Mouse (Mus musculus) heart, embryonic 11.5 days (tissue): ENCODE data around the gene Cox5b. TPM values are rescaled to one million over a fixed set of nuclear protein-coding genes. Genes with fewer than 3 reads are reported as not detected.
A peak's percentile ranks its signal among the peaks of the same experiment; 100 is the strongest.

Experiments used
- ATAC-seq: fragments of 200-750 bp; cut with Nextera tagmentation; replicated peaks from 2 replicates; pipeline ENCODE4 v1.8.0; 2017; ENCODE audit warnings: moderate library complexity; ENCODE audit not compliant: insufficient number of reproducible peaks, low FRiP score, low TSS enrichment
- H3K27ac ChIP-seq: fragments of 300-500 bp; sonication (generic); 2 replicates; pipeline ENCODE4 v1.5.1; 2014; ENCODE audit warnings: mild to moderate bottlenecking, low read depth, low read length
- H3K27me3 ChIP-seq: fragments of 300-500 bp; sonication (generic); 2 replicates; pipeline ENCODE4 v1.6.1; 2014; ENCODE audit warnings: mild to moderate bottlenecking, low read length, mixed read lengths; ENCODE audit not compliant: control insufficient read depth, insufficient read depth
- H3K36me3 ChIP-seq: fragments of 300-500 bp; sonication (generic); 2 replicates; pipeline ENCODE4 v1.6.1; 2014; ENCODE audit warnings: mild to moderate bottlenecking, low read length, moderate library complexity, mixed read lengths; ENCODE audit not compliant: control insufficient read depth, insufficient read depth
- H3K4me1 ChIP-seq: fragments of 300-500 bp; sonication (generic); 2 replicates; pipeline ENCODE4 v1.6.1; 2014; ENCODE audit warnings: low read length; ENCODE audit not compliant: control insufficient read depth, insufficient read depth
- H3K4me2 ChIP-seq: fragments of 300-500 bp; sonication (generic); 2 replicates; pipeline ENCODE4 v1.6.1; 2014; ENCODE audit warnings: mild to moderate bottlenecking, moderate library complexity
- H3K4me3 ChIP-seq: fragments of 300-500 bp; sonication (generic); 2 replicates; pipeline ENCODE4 v1.5.1; 2014; ENCODE audit warnings: low read depth, low read length
- H3K9ac ChIP-seq: fragments of 300-500 bp; sonication (generic); 2 replicates; pipeline ENCODE4 v1.6.1; 2014; ENCODE audit warnings: mild to moderate bottlenecking, low read depth, low read length, moderate library complexity
- H3K9me3 ChIP-seq: fragments of 300-500 bp; sonication (generic); replicated peaks from 2 replicates; pipeline ENCODE4 v1.6.1; 2016; ENCODE audit warnings: low read length; ENCODE audit not compliant: control insufficient read depth
- WGBS: fragments of 180-500 bp; shearing (Covaris S2); extraction: QIAGEN DNeasy Blood & Tissue Kit; methylation state at CpG from one replicate; pipeline ENCODE4 v1.1.7; 2014; ENCODE audit not compliant: insufficient replicate concordance; 5-methylcytosine and 5-hydroxymethylcytosine counted together
- polyA plus RNA-seq: library from polyadenylated mRNA; unstranded; fragments of >200 nt; fragmentation: Nextera tagmentation; extraction: Ambion mirVana; gene quantifications from 2 replicates; pipeline ENCODE4 v1.2.1, GENCODE M21; 2014

Gene Cox5b
- polyA plus RNA-seq, 1 experiment from 2014 or later, result 1,189 TPM

GRCm38 (mm10) chr1:36707166-36707565, 15.9 kb downstream of the Cox5b start:
- Histone ChIP-seq H3K9me3 (no peaks in the 10 kb centered on the region), H3K4me3 (no peak overlapping the region), H3K36me3 (peaks cover 22% of the 10 kb centered on the region), H3K4me1 (peaks cover 11% of the 10 kb centered on the region), H3K27ac (no peak overlapping the region), H3K27me3 (no peaks in the 10 kb centered on the region), H3K9ac (no peak overlapping the region), H3K4me2 (no peak overlapping the region)
- ATAC-seq, result no peak
- 75% methylated on average over 2 of the region's 2 CpGs for WGBS

- ATAC-seq, result no peak
- 88% methylated on average over 3 of the region's 3 CpGs for WGBS
Observed at GRCm38 (mm10) chr1:36707797-36708196, 16.5 kb downstream of the Cox5b start.

GRCm38 (mm10) chr1:36708626-36709025, 17.4 kb downstream of the Cox5b start:
- WGBS, result 85% methylated on average over 1 of the region's 1 CpGs
- H3K27me3 ChIP-seq, result no peaks in the 10 kb centered on the region
- no peaks in the 10 kb centered on the region for H3K9me3 ChIP-seq
- no peak for ATAC-seq
- H3K9ac ChIP-seq, result peak overlapping the region; percentile 95
- peaks cover 14% of the 10 kb centered on the region for H3K36me3 ChIP-seq
- peak overlapping the region; percentile 93 for H3K4me2 ChIP-seq
- peak overlapping the region; percentile 95 for H3K4me3 ChIP-seq
- peaks cover 11% of the 10 kb centered on the region for H3K4me1 ChIP-seq
- H3K27ac ChIP-seq, result no peak overlapping the region

More at GRCm38 (mm10) chr1:36707797-36708196, 16.5 kb downstream of the Cox5b start:
- no peaks in the 10 kb centered on the region for H3K9me3 ChIP-seq
- H3K4me3 ChIP-seq, result no peak overlapping the region
- H3K36me3 ChIP-seq, result peaks cover 19% of the 10 kb centered on the region
- H3K4me2 ChIP-seq, result no peak overlapping the region
- H3K4me1 ChIP-seq, result peaks cover 11% of the 10 kb centered on the region
- no peak overlapping the region for H3K27ac ChIP-seq
- H3K27me3 ChIP-seq, result no peaks in the 10 kb centered on the region
- no peak overlapping the region for H3K9ac ChIP-seq

GRCm38 (mm10) chr1:36709055-36709853, 18.0 kb downstream of the Cox5b start:
- Histone ChIP-seq H3K27ac (peak overlapping the region; percentile 92), H3K9me3 (no peaks in the 10 kb centered on the region), H3K4me2 (peak overlapping the region; percentile 93), H3K36me3 (peaks cover 10% of the 10 kb centered on the region), H3K27me3 (no peaks in the 10 kb centered on the region), H3K4me1 (peaks cover 11% of the 10 kb centered on the region), H3K9ac (peak overlapping the region; percentile 95), H3K4me3 (peak overlapping the region; percentile 95)
- peak; percentile 57 for ATAC-seq
- WGBS, result 2% methylated on average over 33 of the region's 33 CpGs

GRCm38 (mm10) chr1:36709854-36710280, 18.6 kb downstream of the Cox5b start, which contains the start of gene 4933424G06Rik:
Gene 4933424G06Rik, plus strand, starts transcription at chr1:36710149.
- peaks cover 6% of the 10 kb centered on the region for H3K36me3 ChIP-seq
- H3K27me3 ChIP-seq, result no peaks in the 10 kb centered on the region
- H3K27ac ChIP-seq, result peak within 1 kb of the TSS; percentile 92
- peak within 1 kb of the TSS; percentile 93 for H3K4me2 ChIP-seq
- under 1% methylated on average over 29 of the region's 29 CpGs for WGBS
- H3K9ac ChIP-seq, result peak within 1 kb of the TSS; percentile 95
- H3K4me1 ChIP-seq, result peaks cover 11% of the 10 kb centered on the region
- no peaks in the 10 kb centered on the region for H3K9me3 ChIP-seq
- H3K4me3 ChIP-seq, result peak within 1 kb of the TSS; percentile 95
- peak; percentile 97 for ATAC-seq

- Histone ChIP-seq H3K4me1 (peaks cover 11% of the 10 kb centered on the region), H3K4me3 (no peak overlapping the region), H3K9me3 (no peaks in the 10 kb centered on the region), H3K36me3 (peaks cover 2% of the 10 kb centered on the region; the same call in 1 of the 2 replicates), H3K27ac (no peak overlapping the region), H3K27me3 (no peaks in the 10 kb centered on the region), H3K9ac (no peak overlapping the region), H3K4me2 (no peak overlapping the region)
- no peak for ATAC-seq
- 86% methylated on average over 2 of the region's 2 CpGs for WGBS
Observed at GRCm38 (mm10) chr1:36711104-36711503, 19.9 kb downstream of the Cox5b start.

- no peak for ATAC-seq
- Histone ChIP-seq H3K4me1 (no peaks in the 10 kb centered on the region), H3K9ac (no peak within 1 kb of the TSS), H3K36me3 (no peaks in the 10 kb centered on the region), H3K27ac (no peak within 1 kb of the TSS), H3K4me3 (no peak within 1 kb of the TSS), H3K4me2 (no peak within 1 kb of the TSS), H3K27me3 (no peaks in the 10 kb centered on the region), H3K9me3 (no peaks in the 10 kb centered on the region)
- WGBS, result 75% methylated on average over 5 of the region's 5 CpGs
Observed at GRCm38 (mm10) chr1:36714311-36714710, 23.1 kb downstream of the Cox5b start, which contains the start of gene Actr1b. Gene Actr1b, minus strand, starts transcription at chr1:36714422.

- H3K9ac ChIP-seq, result no peak overlapping the region
- H3K4me2 ChIP-seq, result no peak overlapping the region
- 78% methylated on average over 1 of the region's 1 CpGs for WGBS
- H3K27ac ChIP-seq, result no peak overlapping the region
- H3K4me1 ChIP-seq, result no peaks in the 10 kb centered on the region
- no peak for ATAC-seq
- no peak overlapping the region for H3K4me3 ChIP-seq
- H3K9me3 ChIP-seq, result no peaks in the 10 kb centered on the region
- no peaks in the 10 kb centered on the region for H3K36me3 ChIP-seq
- H3K27me3 ChIP-seq, result no peaks in the 10 kb centered on the region
Observed at GRCm38 (mm10) chr1:36718786-36719185, 27.5 kb downstream of the Cox5b start.
